Mouse (Mus musculus): ENCODE measurements around the gene Lin7a. TPM values are rescaled to one million over a fixed set of nuclear protein-coding genes. Genes with fewer than 3 reads are reported as not detected.

Gene Lin7a
- polyA plus RNA-seq, 1 experiment from 2014 or later = 1.4 TPM

DNA sequence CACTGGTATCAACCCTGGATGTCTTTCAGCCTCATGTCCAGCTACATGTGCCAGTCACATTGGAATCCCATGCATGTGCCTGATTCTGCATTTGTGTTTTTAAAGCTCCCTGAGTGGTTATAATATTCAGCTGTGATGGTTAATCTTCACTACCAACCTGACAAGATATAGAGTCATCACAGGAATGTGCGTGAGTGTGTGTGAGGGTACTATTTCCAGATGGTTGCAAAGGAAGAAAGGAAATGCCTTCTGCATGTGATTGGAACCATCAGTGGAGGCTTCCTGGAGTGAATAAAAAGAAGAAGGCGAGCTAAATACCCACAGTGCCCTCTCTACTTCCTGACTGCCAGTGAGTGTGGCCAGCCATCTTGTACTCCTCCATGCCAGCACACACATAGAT lies 48.2 kb downstream of the Lin7a start:
- TF ChIP-seq CTCF (IDR thresholded peaks at IDR 0.05; ENCODE audit: low read depth) (no peak), EP300 (IDR thresholded peaks at IDR 0.05; ENCODE audit: low read depth) (no peak)
- Histone ChIP-seq H3K9me3 (ENCODE audit: low read length) (no peaks in the 10 kb centered on the region), H3K4me3 (ENCODE audit: low read depth, low read length) (no peak overlapping the region), H3K27ac (ENCODE audit: low read depth) (no peak overlapping the region), H3K9ac (replicated peaks) (no peak overlapping the region), H3K27me3 (ENCODE audit: insufficient read depth, low read length) (no peaks in the 10 kb centered on the region), H3K4me2 (ENCODE audit: low read depth, low read length) (no peak overlapping the region), H3K36me3 (replicated peaks; ENCODE audit: insufficient read depth, low read length) (no peaks in the 10 kb centered on the region), H3K4me1 (ENCODE audit: insufficient read depth) (0 out of 2 replicates have a peak, but pooled peaks cover 3% of the 10 kb centered on the region)
- ATAC-seq = no peak
- WGBS (ENCODE audit: insufficient replicate concordance) = 70% methylated on average over 2 of the region's 2 CpGs
- DNase-seq = no peak

- no peak overlapping the region for H3K27ac ChIP-seq (ENCODE audit: low read depth)
- no peaks in the 10 kb centered on the region for H3K27me3 ChIP-seq (ENCODE audit: insufficient read depth, low read length)
- no peaks in the 10 kb centered on the region for H3K9me3 ChIP-seq (ENCODE audit: low read length)
- H3K36me3 ChIP-seq (replicated peaks; ENCODE audit: insufficient read depth, low read length) = no peaks in the 10 kb centered on the region
- no peak overlapping the region for H3K4me3 ChIP-seq (ENCODE audit: low read depth, low read length)
- no peak overlapping the region for H3K9ac ChIP-seq (replicated peaks)
- TF ChIP-seq EP300 (IDR thresholded peaks at IDR 0.05; ENCODE audit: low read depth) (no peak), CTCF (IDR thresholded peaks at IDR 0.05; ENCODE audit: low read depth) (no peak)
- no peak for ATAC-seq
- no peak overlapping the region for H3K4me2 ChIP-seq (ENCODE audit: low read depth, low read length)
- DNase-seq = no peak
- no peaks in the 10 kb centered on the region for H3K4me1 ChIP-seq (ENCODE audit: insufficient read depth)
- 83% methylated on average over 7 of the region's 7 CpGs for WGBS (ENCODE audit: insufficient replicate concordance)
Observed at GRCm38 (mm10) chr10:107323865-107324264, 52.4 kb downstream of the Lin7a start.

DNA sequence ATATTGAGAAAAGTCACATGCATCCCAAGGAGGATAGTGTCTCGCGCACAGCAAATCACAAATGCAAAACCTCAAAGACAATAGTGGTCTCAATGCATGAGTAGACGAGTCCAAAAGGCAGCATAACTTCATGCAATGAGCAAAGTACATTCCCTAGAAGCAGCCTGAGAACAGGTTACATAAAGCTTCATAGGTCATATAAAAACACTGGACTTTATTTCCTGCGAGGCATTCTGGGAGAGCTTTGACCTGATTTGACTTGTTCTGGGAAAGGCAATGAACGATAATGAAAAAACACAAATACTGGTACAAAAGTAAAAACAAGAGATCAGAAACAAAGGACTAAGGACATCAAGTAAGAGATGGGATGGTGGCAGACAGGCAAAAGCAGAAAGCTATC lies 54.1 kb downstream of the Lin7a start:
- H3K4me1 ChIP-seq (ENCODE audit: insufficient read depth) = no peaks in the 10 kb centered on the region
- no peak overlapping the region for H3K9ac ChIP-seq (replicated peaks)
- ATAC-seq (peak; percentile 57; the same call in 1 of the 2 replicates), DNase-seq (no peak)
- WGBS (ENCODE audit: insufficient replicate concordance) = 74% methylated on average over 5 of the region's 5 CpGs
- no peaks in the 10 kb centered on the region for H3K9me3 ChIP-seq (ENCODE audit: low read length)
- TF ChIP-seq EP300 (IDR thresholded peaks at IDR 0.05; ENCODE audit: low read depth) = no peak
- TF ChIP-seq CTCF (IDR thresholded peaks at IDR 0.05; ENCODE audit: low read depth) = no peak
- H3K4me3 ChIP-seq (ENCODE audit: low read depth, low read length) = no peak overlapping the region
- H3K27me3 ChIP-seq (ENCODE audit: insufficient read depth, low read length) = no peaks in the 10 kb centered on the region
- no peak overlapping the region for H3K4me2 ChIP-seq (ENCODE audit: low read depth, low read length)
- H3K36me3 ChIP-seq (replicated peaks; ENCODE audit: insufficient read depth, low read length) = no peaks in the 10 kb centered on the region
- H3K27ac ChIP-seq (ENCODE audit: low read depth) = 0 out of 2 replicates have a peak overlapping the region, but pooled peaks have one; percentile 29

GRCm38 (mm10) chr10:107339524-107339923 lies 68.0 kb downstream of the Lin7a start:
- TF ChIP-seq EP300 (IDR thresholded peaks at IDR 0.05; ENCODE audit: low read depth) (no peak), CTCF (IDR thresholded peaks at IDR 0.05; ENCODE audit: low read depth) (no peak)
- no peak overlapping the region for H3K4me2 ChIP-seq (ENCODE audit: low read depth, low read length)
- 82% methylated on average over 3 of the region's 3 CpGs for WGBS (ENCODE audit: insufficient replicate concordance)
- no peak overlapping the region for H3K27ac ChIP-seq (ENCODE audit: low read depth)
- no peaks in the 10 kb centered on the region for H3K4me1 ChIP-seq (ENCODE audit: insufficient read depth)
- H3K9ac ChIP-seq (replicated peaks) = no peak overlapping the region
- no peaks in the 10 kb centered on the region for H3K27me3 ChIP-seq (ENCODE audit: insufficient read depth, low read length)
- DNase-seq (no peak), ATAC-seq (no peak)
- no peak overlapping the region for H3K4me3 ChIP-seq (ENCODE audit: low read depth, low read length)
- no peaks in the 10 kb centered on the region for H3K36me3 ChIP-seq (replicated peaks; ENCODE audit: insufficient read depth, low read length)
- no peaks in the 10 kb centered on the region for H3K9me3 ChIP-seq (ENCODE audit: low read length)

- Histone ChIP-seq H3K27me3 (ENCODE audit: insufficient read depth, low read length) (no peaks in the 10 kb centered on the region), H3K9me3 (ENCODE audit: low read length) (no peaks in the 10 kb centered on the region), H3K36me3 (replicated peaks; ENCODE audit: insufficient read depth, low read length) (no peaks in the 10 kb centered on the region), H3K27ac (ENCODE audit: low read depth) (no peak overlapping the region), H3K9ac (replicated peaks) (no peak overlapping the region), H3K4me3 (ENCODE audit: low read depth, low read length) (no peak overlapping the region), H3K4me2 (ENCODE audit: low read depth, low read length) (no peak overlapping the region), H3K4me1 (ENCODE audit: insufficient read depth) (no peaks in the 10 kb centered on the region)
- ATAC-seq = no peak
- 80% methylated on average over 4 of the region's 4 CpGs for WGBS (ENCODE audit: insufficient replicate concordance)
- TF ChIP-seq CTCF (IDR thresholded peaks at IDR 0.05; ENCODE audit: low read depth) (no peak), EP300 (IDR thresholded peaks at IDR 0.05; ENCODE audit: low read depth) (no peak)
- DNase-seq = no peak
Observed at GRCm38 (mm10) chr10:107341151-107341550, 69.7 kb downstream of the Lin7a start.

DNA sequence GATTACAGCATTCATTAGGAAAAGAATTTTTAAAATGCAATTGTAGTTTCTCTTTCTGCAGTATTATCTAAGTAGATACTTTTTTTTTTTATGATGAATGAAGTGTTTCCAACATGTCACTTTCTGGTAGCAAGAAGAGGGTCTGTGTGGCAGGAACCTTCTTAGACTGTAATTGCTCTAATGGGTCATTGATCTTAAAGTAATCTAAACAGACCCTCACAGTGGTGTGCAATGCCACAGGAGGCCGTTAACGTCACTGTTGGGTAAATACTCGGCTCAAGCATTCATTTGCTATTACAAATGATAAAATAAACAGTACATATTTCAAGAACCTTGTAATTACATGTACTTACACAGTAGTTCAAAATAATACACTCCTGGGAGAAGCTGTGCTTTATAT lies 72.7 kb downstream of the Lin7a start:
- 58% methylated on average over 3 of the region's 3 CpGs for WGBS (ENCODE audit: insufficient replicate concordance)
- no peaks in the 10 kb centered on the region for H3K36me3 ChIP-seq (replicated peaks; ENCODE audit: insufficient read depth, low read length)
- H3K4me2 ChIP-seq (ENCODE audit: low read depth, low read length) = no peak overlapping the region
- no peak overlapping the region for H3K9ac ChIP-seq (replicated peaks)
- H3K4me1 ChIP-seq (ENCODE audit: insufficient read depth) = no peaks in the 10 kb centered on the region
- H3K4me3 ChIP-seq (ENCODE audit: low read depth, low read length) = no peak overlapping the region
- no peaks in the 10 kb centered on the region for H3K9me3 ChIP-seq (ENCODE audit: low read length)
- no peak overlapping the region for H3K27ac ChIP-seq (ENCODE audit: low read depth)
- TF ChIP-seq EP300 (IDR thresholded peaks at IDR 0.05; ENCODE audit: low read depth) = no peak
- TF ChIP-seq CTCF (IDR thresholded peaks at IDR 0.05; ENCODE audit: low read depth) = no peak
- H3K27me3 ChIP-seq (ENCODE audit: insufficient read depth, low read length) = no peaks in the 10 kb centered on the region
- DNase-seq (no peak), ATAC-seq (no peak)

DNA sequence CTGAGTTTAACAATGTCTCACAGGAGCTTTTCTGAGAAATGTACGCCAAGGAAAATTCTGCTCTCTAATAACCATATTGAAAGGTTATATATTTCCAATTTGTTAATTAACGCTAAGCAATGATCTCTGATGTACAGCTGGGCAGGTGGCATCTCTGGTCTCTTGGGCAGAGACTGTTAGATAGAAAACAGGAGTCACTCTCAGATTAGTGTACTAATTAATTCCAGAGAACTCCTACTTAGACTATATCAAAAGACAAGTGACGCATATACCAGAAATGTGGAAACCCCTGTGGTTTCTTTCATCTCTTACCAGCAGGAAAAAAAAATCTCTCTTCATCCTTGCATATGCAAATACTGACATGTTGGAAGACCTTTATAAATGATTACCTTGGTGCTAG lies 76.4 kb downstream of the Lin7a start:
- ATAC-seq (no peak), DNase-seq (no peak)
- Histone ChIP-seq H3K4me2 (ENCODE audit: low read depth, low read length) (no peak overlapping the region), H3K27me3 (ENCODE audit: insufficient read depth, low read length) (no peaks in the 10 kb centered on the region), H3K36me3 (replicated peaks; ENCODE audit: insufficient read depth, low read length) (no peaks in the 10 kb centered on the region), H3K4me3 (ENCODE audit: low read depth, low read length) (no peak overlapping the region), H3K9ac (replicated peaks) (no peak overlapping the region), H3K9me3 (ENCODE audit: low read length) (no peaks in the 10 kb centered on the region), H3K4me1 (ENCODE audit: insufficient read depth) (no peaks in the 10 kb centered on the region), H3K27ac (ENCODE audit: low read depth) (no peak overlapping the region)
- TF ChIP-seq CTCF (IDR thresholded peaks at IDR 0.05; ENCODE audit: low read depth) (no peak), EP300 (IDR thresholded peaks at IDR 0.05; ENCODE audit: low read depth) (no peak)
- WGBS (ENCODE audit: insufficient replicate concordance) = 83% methylated on average over 3 of the region's 3 CpGs

Data from liver, postnatal 0 days (tissue).